Mouse (Mus musculus) spleen, adult 2 months (tissue): ENCODE data around the gene Armc8.

Experiments
- CTCF ChIP-seq: fragments of 200-500 bp; IDR thresholded peaks from 2 replicates; pipeline ENCODE4 v1.5.1; 2011; ENCODE audit warnings: mild to moderate bottlenecking, inconsistent platforms; ENCODE audit not compliant: insufficient read depth, insufficient read length, insufficient replicate concordance; ENCODE audit errors: extremely low read depth
- POLR2A ChIP-seq: fragments of 200-500 bp; IDR thresholded peaks from 2 replicates; pipeline ENCODE4 v1.6.1; 2011; ENCODE audit warnings: low read depth, low read length, inconsistent platforms

- TF ChIP-seq POLR2A (no peak), CTCF (no peak)
Measured at GRCm38 (mm10) chr9:99436182-99437030, 132.3 kb downstream of the Armc8 start.
